Mouse (Mus musculus) neural tube, embryonic 11.5 days (tissue): ENCODE measurements around the gene Scrt2. TPM values are rescaled to one million over a fixed set of nuclear protein-coding genes. Genes with fewer than 3 reads are reported as not detected.
A peak's percentile ranks its signal among the peaks of the same experiment; 100 is the strongest.

Experiments
- ATAC-seq: fragments of 200-750 bp; cut with Nextera tagmentation; 2 replicates; pipeline ENCODE4 v1.8.0; 2017; ENCODE audit warnings: moderate number of reproducible peaks, mild to moderate bottlenecking, moderate TSS enrichment, moderate library complexity; ENCODE audit not compliant: insufficient read depth, low FRiP score, low TSS enrichment
- DNase-seq: peaks from one replicate; pipeline ENCODE4 v3.0.0-alpha.2; 2015; ENCODE audit warnings: low spot score
- H3K27ac ChIP-seq: fragments of 300-500 bp; sonication (generic); 2 replicates; pipeline ENCODE4 v1.5.1; 2014; ENCODE audit warnings: low read depth, mild to moderate bottlenecking, low read length
- H3K27me3 ChIP-seq: fragments of 300-500 bp; sonication (generic); 2 replicates; pipeline ENCODE4 v1.6.1; 2014; ENCODE audit warnings: mild to moderate bottlenecking, low read length, mixed read lengths; ENCODE audit not compliant: control insufficient read depth, insufficient read depth
- H3K36me3 ChIP-seq: fragments of 300-500 bp; sonication (generic); 2 replicates; pipeline ENCODE4 v1.6.1; 2014; ENCODE audit warnings: mild to moderate bottlenecking, low read length, moderate library complexity, mixed read lengths; ENCODE audit not compliant: control insufficient read depth, insufficient read depth
- H3K4me1 ChIP-seq: fragments of 300-500 bp; sonication (generic); 2 replicates; pipeline ENCODE4 v1.6.1; 2014; ENCODE audit warnings: low read length, mixed read lengths; ENCODE audit not compliant: control insufficient read depth, insufficient read depth
- H3K4me2 ChIP-seq: fragments of 300-500 bp; sonication (generic); 2 replicates; pipeline ENCODE4 v1.6.1; 2014; ENCODE audit warnings: low read depth, mild to moderate bottlenecking, moderate library complexity
- H3K4me3 ChIP-seq: fragments of 300-500 bp; sonication (generic); 2 replicates; pipeline ENCODE4 v1.5.1; 2014; ENCODE audit warnings: low read depth, low read length
- H3K9ac ChIP-seq: fragments of 300-500 bp; sonication (generic); 2 replicates; pipeline ENCODE4 v1.6.1; 2014; ENCODE audit warnings: mild to moderate bottlenecking, low read length
- H3K9me3 ChIP-seq: fragments of 300-500 bp; sonication (generic); 2 replicates; pipeline ENCODE4 v1.6.1; 2016; ENCODE audit warnings: low read length; ENCODE audit not compliant: control insufficient read depth
- WGBS: fragments of 180-500 bp; shearing (Covaris S2); extraction: QIAGEN DNeasy Blood & Tissue Kit; methylation state at CpG from one replicate; pipeline ENCODE4 v1.1.7; 2014; 5-methylcytosine and 5-hydroxymethylcytosine counted together
- polyA plus RNA-seq: library from polyadenylated mRNA; unstranded; fragments of >200 nt; fragmentation: Nextera tagmentation; extraction: Ambion mirVana; gene quantifications from 2 replicates; pipeline ENCODE4 v1.2.1, GENCODE M21; 2014

The Scrt2 gene
- polyA plus RNA-seq, 1 experiment from 2014 or later: 25.1 TPM

DNA sequence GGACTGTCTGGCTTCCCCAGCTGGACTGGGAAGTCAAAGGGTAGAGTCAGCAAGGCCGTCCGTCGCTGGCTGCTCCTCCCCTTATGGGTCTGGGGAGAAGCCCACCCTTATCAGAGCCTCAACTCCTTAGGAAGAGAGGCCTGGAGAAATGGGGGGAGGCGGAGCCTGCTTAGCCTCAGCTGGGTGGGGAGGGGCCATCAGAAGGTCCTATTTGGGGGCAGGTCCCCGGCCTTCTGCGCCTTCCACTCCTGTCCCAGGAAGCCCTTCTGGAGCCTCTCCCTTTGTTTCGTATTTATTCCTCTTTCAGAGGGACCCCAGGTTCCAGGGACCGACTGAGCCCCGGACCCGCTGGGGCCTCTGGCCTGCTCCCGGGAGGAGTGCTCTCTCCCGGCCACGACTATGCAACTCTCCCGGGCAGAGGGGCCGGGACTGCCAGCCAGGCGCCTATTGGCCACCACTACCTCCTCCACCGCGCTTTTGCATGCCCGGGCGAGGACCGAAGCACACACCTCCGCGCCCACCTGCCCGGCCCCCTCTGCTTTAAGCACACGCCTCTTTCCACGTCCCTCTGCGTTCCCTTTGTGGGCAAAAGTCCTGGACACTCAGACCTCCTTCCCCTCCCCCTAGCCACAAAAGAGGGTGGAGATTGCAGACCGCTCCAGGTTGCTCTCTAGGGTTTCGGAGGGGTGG is 13.7 kb downstream of the Scrt2 start:
- DNase-seq: no peak
- peak overlapping the region; percentile 42; the same call in 1 of the 2 replicates for H3K9ac ChIP-seq
- peak overlapping the region; percentile 61 for H3K27ac ChIP-seq
- H3K27me3 ChIP-seq: peaks cover 27% of the 10 kb centered on the region
- H3K9me3 ChIP-seq: no peaks in the 10 kb centered on the region
- no peak overlapping the region for H3K4me3 ChIP-seq
- 3% methylated on average over 29 of the region's 29 CpGs for WGBS
- ATAC-seq: no peak
- peak overlapping the region; percentile 23; the same call in 1 of the 2 replicates for H3K4me2 ChIP-seq
- H3K36me3 ChIP-seq: no peaks in the 10 kb centered on the region
- peaks cover 8% of the 10 kb centered on the region for H3K4me1 ChIP-seq

- no peak for ATAC-seq
- H3K4me1 ChIP-seq: peaks cover 6% of the 10 kb centered on the region; the same call in 1 of the 2 replicates
- no peak overlapping the region for H3K27ac ChIP-seq
- H3K36me3 ChIP-seq: no peaks in the 10 kb centered on the region
- H3K27me3 ChIP-seq: peaks cover 27% of the 10 kb centered on the region
- no peak overlapping the region for H3K4me3 ChIP-seq
- 73% methylated on average over 2 of the region's 2 CpGs for WGBS
- DNase-seq: no peak
- H3K9ac ChIP-seq: no peak overlapping the region
- H3K9me3 ChIP-seq: no peaks in the 10 kb centered on the region
- no peak overlapping the region for H3K4me2 ChIP-seq
Observed at GRCm38 (mm10) chr2:152096922-152097321, 15.6 kb downstream of the Scrt2 start.

DNA sequence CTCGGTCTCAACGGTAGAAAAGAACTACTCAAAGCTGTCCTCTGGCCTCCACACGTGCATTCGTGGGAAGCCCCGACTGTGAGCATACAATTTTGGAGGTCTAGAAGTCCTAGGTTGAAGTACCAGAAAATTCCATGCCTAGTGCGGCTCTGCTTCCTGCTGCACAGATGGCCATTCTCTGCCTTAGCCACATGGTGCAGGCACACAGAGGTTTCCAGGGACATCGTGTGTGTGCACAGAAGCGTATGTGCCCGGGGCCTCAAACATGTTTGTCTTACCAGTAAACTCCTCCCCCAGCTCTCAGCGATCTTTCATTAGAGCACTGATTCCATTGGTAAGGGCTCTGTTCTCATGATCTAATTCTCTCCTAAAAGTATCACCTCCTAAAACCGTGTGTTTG is 16.6 kb downstream of the Scrt2 start:
- H3K27me3 ChIP-seq: peaks cover 21% of the 10 kb centered on the region
- WGBS: 78% methylated on average over 11 of the region's 11 CpGs
- H3K9ac ChIP-seq: no peak overlapping the region

GRCm38 (mm10) chr2:152099538-152099937 is 18.2 kb downstream of the Scrt2 start:
- no peak overlapping the region for H3K4me3 ChIP-seq
- H3K4me2 ChIP-seq: no peak overlapping the region
- ATAC-seq (no peak), DNase-seq (no peak)
- no peaks in the 10 kb centered on the region; the same call in 1 of the 2 replicates for H3K4me1 ChIP-seq
- peaks cover 6% of the 10 kb centered on the region for H3K27me3 ChIP-seq
- no peaks in the 10 kb centered on the region for H3K36me3 ChIP-seq
- no peak overlapping the region for H3K27ac ChIP-seq
- 57% methylated on average over 3 of the region's 3 CpGs for WGBS
- no peaks in the 10 kb centered on the region for H3K9me3 ChIP-seq
- no peak overlapping the region for H3K9ac ChIP-seq

More for the DNA sequence above, 16.6 kb downstream of the Scrt2 start:
- ATAC-seq (no peak; the same call in 1 of the 2 replicates), DNase-seq (no peak)
- Histone ChIP-seq H3K27ac (no peak overlapping the region), H3K4me2 (no peak overlapping the region), H3K36me3 (no peaks in the 10 kb centered on the region), H3K9me3 (no peaks in the 10 kb centered on the region), H3K4me1 (peaks cover 6% of the 10 kb centered on the region; the same call in 1 of the 2 replicates), H3K4me3 (no peak overlapping the region)

DNA sequence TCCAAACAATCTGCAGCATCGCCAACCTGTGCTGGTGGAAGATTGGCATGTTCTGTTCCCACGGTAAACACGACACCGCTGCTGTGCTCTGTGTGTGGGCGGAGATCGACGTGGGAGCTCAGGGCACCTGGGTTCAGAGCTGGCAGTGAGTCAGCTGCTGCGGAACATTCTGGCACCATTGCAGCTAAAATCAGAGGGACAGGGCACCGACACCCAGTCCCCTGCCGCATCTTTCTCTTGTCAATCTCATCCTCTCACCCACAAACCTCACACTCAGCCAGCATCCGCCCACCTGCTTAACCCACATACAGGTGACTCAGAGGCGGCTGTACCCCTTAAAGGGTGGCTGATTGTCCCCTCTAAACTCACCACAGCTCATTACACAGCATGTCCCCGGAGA is 20.4 kb downstream of the Scrt2 start:
- ATAC-seq: no peak
- 82% methylated on average over 13 of the region's 13 CpGs for whole genome bisulfite sequencing

DNA sequence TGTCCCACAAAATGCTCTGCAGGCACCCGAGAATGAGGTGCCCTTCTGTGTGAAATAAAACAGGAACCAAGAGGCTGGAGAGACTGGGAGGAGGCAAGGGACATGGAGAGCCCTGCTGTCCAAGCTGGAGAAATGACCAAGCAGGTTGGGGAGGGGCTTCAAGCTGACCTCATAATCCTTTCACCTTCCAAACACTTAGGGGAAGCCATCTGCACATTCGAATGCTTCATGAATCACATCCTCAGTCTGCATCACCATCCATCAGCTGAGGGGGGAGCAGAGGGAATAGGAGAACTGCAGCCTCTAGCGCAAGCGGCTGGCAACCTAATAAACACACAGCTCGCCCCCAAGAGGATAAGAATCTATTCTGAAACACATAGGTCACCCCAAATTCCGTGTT is 21.0 kb downstream of the Scrt2 start:
- DNase-seq (peak; percentile 31), ATAC-seq (no peak)
- Histone ChIP-seq H3K27me3 (no peaks in the 10 kb centered on the region), H3K27ac (no peak overlapping the region), H3K4me2 (no peak overlapping the region), H3K4me3 (no peak overlapping the region), H3K36me3 (no peaks in the 10 kb centered on the region), H3K9me3 (no peaks in the 10 kb centered on the region), H3K9ac (no peak overlapping the region), H3K4me1 (peaks cover 6% of the 10 kb centered on the region)
- 62% methylated on average over 6 of the region's 6 CpGs for WGBS

More for the DNA sequence above, 20.4 kb downstream of the Scrt2 start:
- H3K27me3 ChIP-seq: no peaks in the 10 kb centered on the region
- H3K9ac ChIP-seq: no peak overlapping the region
- no peak for DNase-seq
- H3K9me3 ChIP-seq: no peaks in the 10 kb centered on the region
- H3K4me1 ChIP-seq: peaks cover 6% of the 10 kb centered on the region
- no peaks in the 10 kb centered on the region for H3K36me3 ChIP-seq
- H3K4me3 ChIP-seq: no peak overlapping the region
- no peak overlapping the region for H3K4me2 ChIP-seq
- H3K27ac ChIP-seq: no peak overlapping the region

DNA sequence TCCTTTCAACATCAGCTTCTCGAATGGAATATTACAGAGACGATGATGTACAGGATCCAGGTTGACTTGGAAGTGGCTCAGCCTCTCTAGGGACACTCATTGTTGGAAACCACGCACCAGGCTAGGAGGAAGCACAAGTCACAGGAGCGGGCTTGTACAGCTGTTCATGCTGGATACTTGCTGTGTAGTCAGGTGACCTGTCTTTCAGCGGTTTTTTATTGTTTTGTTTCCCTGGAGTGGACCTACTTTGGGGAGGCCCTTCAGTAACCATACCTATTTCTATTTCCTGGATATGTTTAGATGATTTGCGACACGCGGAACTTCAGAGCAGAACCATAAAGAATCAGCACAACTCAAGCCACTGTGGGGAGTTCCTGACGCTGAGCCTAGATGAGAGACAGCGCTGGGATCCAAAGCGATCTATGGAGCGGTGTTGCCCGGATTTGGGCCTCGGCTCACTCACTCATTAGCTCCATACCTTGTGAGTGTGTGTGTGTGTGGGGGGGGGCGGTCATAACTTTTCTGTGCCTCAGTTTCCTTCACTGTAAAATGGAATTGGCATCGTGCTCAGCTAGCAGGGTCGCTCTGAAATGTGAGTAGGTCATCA is 23.5 kb downstream of the Scrt2 start:
- H3K4me3 ChIP-seq: peak overlapping the region; percentile 60
- peaks cover 6% of the 10 kb centered on the region for H3K4me1 ChIP-seq
- peak overlapping the region; percentile 64 for H3K9ac ChIP-seq
- no peaks in the 10 kb centered on the region for H3K27me3 ChIP-seq
- H3K4me2 ChIP-seq: peak overlapping the region; percentile 64
- no peak overlapping the region for H3K27ac ChIP-seq
- H3K36me3 ChIP-seq: no peaks in the 10 kb centered on the region
- WGBS: 17% methylated on average over 17 of the region's 17 CpGs
- 0 out of 2 replicates have a peak, but pooled peaks cover 3% of the 10 kb centered on the region for H3K9me3 ChIP-seq
- no peak for DNase-seq
- no peak; the same call in 1 of the 2 replicates for ATAC-seq

GRCm38 (mm10) chr2:152105318-152106224 is 24.2 kb downstream of the Scrt2 start, which contains the start of gene Srxn1:
Gene Srxn1, plus strand, starts transcription at chr2:152105516.
- Histone ChIP-seq H3K4me1 (peaks cover 6% of the 10 kb centered on the region), H3K27me3 (no peaks in the 10 kb centered on the region), H3K4me3 (peak within 1 kb of the TSS; percentile 60), H3K36me3 (no peaks in the 10 kb centered on the region), H3K4me2 (peak within 1 kb of the TSS; percentile 64), H3K27ac (peak within 1 kb of the TSS; percentile 30; the same call in 1 of the 2 replicates), H3K9me3 (0 out of 2 replicates have a peak, but pooled peaks cover 3% of the 10 kb centered on the region), H3K9ac (peak within 1 kb of the TSS; percentile 64)
- WGBS: under 1% methylated on average over 70 of the region's 84 CpGs
- peak; percentile 85 for ATAC-seq
- DNase-seq: peak; percentile 88
